Mouse (Mus musculus) brain, embryonic 14.5 days (tissue): Measurements from ENCODE around the gene Smtn.

Source experiments
- CTCF ChIP-seq: fragments of 200-500 bp; IDR thresholded peaks from 2 replicates; pipeline ENCODE4 v1.5.1; 2012; ENCODE audit warnings: inconsistent platforms, mild to moderate bottlenecking, moderate library complexity, borderline replicate concordance; ENCODE audit not compliant: insufficient read depth, insufficient read length; ENCODE audit errors: extremely low read depth
- POLR2A ChIP-seq: fragments of 200-500 bp; IDR thresholded peaks from 2 replicates; pipeline ENCODE4 v1.6.1; 2012; ENCODE audit warnings: mild to moderate bottlenecking, inconsistent platforms, borderline replicate concordance; ENCODE audit not compliant: poor library complexity, insufficient read depth, insufficient read length, severe bottlenecking; ENCODE audit errors: extremely low read depth

- TF ChIP-seq POLR2A (no peak), CTCF (no peak)
These were observed 43.7 kb downstream of the Smtn start for GRCm38 (mm10) chr11:3496756-3497155.
